Mouse (Mus musculus) kidney, embryonic 16.5 days (tissue): ENCODE measurements around the gene Teddm1b. TPM values are rescaled to one million over a fixed set of nuclear protein-coding genes. Genes with fewer than 3 reads are reported as not detected.
"Not testable (repeated sequence)": the region's sequence is repeated elsewhere in the genome, so short reads cannot be mapped to it uniquely, and the experiment has no call there.

Experiments
- ATAC-seq: fragments of 200-750 bp; cut with Nextera tagmentation; 2 replicates; pipeline ENCODE4 v1.8.0; 2017; ENCODE audit warnings: moderate TSS enrichment; ENCODE audit not compliant: low FRiP score, low TSS enrichment
- H3K27ac ChIP-seq: fragments of 300-500 bp; sonication (generic); 2 replicates; pipeline ENCODE4 v1.5.1; 2014; ENCODE audit warnings: low read length
- H3K27me3 ChIP-seq: fragments of 300-500 bp; sonication (generic); 2 replicates; pipeline ENCODE4 v1.6.1; 2014; ENCODE audit warnings: low read length, control low read depth, mixed read lengths; ENCODE audit not compliant: insufficient read depth
- H3K36me3 ChIP-seq: fragments of 300-500 bp; sonication (generic); 2 replicates; pipeline ENCODE4 v1.6.1; 2014; ENCODE audit warnings: low read length, control low read depth, mixed read lengths; ENCODE audit not compliant: insufficient read depth
- H3K4me1 ChIP-seq: fragments of 300-500 bp; sonication (generic); 2 replicates; pipeline ENCODE4 v1.6.1; 2014; ENCODE audit warnings: low read length, control low read depth, mixed read lengths; ENCODE audit not compliant: insufficient read depth
- H3K4me2 ChIP-seq: fragments of 300-500 bp; sonication (generic); replicated peaks from 2 replicates; pipeline ENCODE4 v1.6.1; 2014; ENCODE audit warnings: low read depth, low read length
- H3K4me3 ChIP-seq: fragments of 300-500 bp; sonication (generic); 2 replicates; pipeline ENCODE4 v1.5.1; 2014; ENCODE audit warnings: mild to moderate bottlenecking, low read length
- H3K9ac ChIP-seq: fragments of 300-500 bp; sonication (generic); replicated peaks from 2 replicates; pipeline ENCODE4 v1.6.1; 2014; ENCODE audit warnings: low read length
- H3K9me3 ChIP-seq: fragments of 300-500 bp; sonication (generic); 2 replicates; pipeline ENCODE4 v1.6.1; 2016; ENCODE audit warnings: low read length, control low read depth
- WGBS: fragments of 180-500 bp; shearing (Covaris S2); extraction: QIAGEN DNeasy Blood & Tissue Kit; methylation state at CpG from one replicate; pipeline ENCODE4 v1.1.7; 2014; 5-methylcytosine and 5-hydroxymethylcytosine counted together
- polyA plus RNA-seq: library from polyadenylated mRNA; unstranded; fragments of >200 nt; fragmentation: Nextera tagmentation; extraction: Ambion mirVana; gene quantifications from 2 replicates; pipeline ENCODE4 v1.2.1, GENCODE M21; 2015

Gene Teddm1b
- 0.39 and 0.40 TPM in 2 replicates for polyA plus RNA-seq

- Histone ChIP-seq H3K27me3 (no peaks in the 10 kb centered on the region), H3K36me3 (no peaks in the 10 kb centered on the region), H3K4me3 (no peak within 1 kb of the TSS), H3K9me3 (no peaks in the 10 kb centered on the region), H3K4me1 (no peaks in the 10 kb centered on the region), H3K4me2 (no peak within 1 kb of the TSS), H3K27ac (no peak within 1 kb of the TSS), H3K9ac (no peak within 1 kb of the TSS)
- WGBS = 81% methylated on average over 6 of the region's 6 CpGs
- ATAC-seq = no peak
Observed at GRCm38 (mm10) chr1:153874045-153874444, at the start of gene Teddm1b. Gene Teddm1b, plus strand, starts transcription at chr1:153874345.

- no peaks in the 10 kb centered on the region for H3K27me3 ChIP-seq
- H3K4me2 ChIP-seq = no peak overlapping the region
- no peak overlapping the region for H3K27ac ChIP-seq
- no peak overlapping the region for H3K9ac ChIP-seq
- no peak for ATAC-seq
- no peaks in the 10 kb centered on the region for H3K36me3 ChIP-seq
- no peaks in the 10 kb centered on the region for H3K9me3 ChIP-seq
- no peaks in the 10 kb centered on the region for H3K4me1 ChIP-seq
- WGBS = 82% methylated on average over 4 of the region's 4 CpGs
- H3K4me3 ChIP-seq = no peak overlapping the region
Observed at GRCm38 (mm10) chr1:153830746-153831145, 43.4 kb upstream of the Teddm1b start.

GRCm38 (mm10) chr1:153836036-153836435 lies 38.1 kb upstream of the Teddm1b start:
- ATAC-seq = no peak
- Histone ChIP-seq H3K4me2 (no peak overlapping the region), H3K9me3 (no peaks in the 10 kb centered on the region), H3K4me3 (no peak overlapping the region), H3K36me3 (no peaks in the 10 kb centered on the region), H3K4me1 (no peaks in the 10 kb centered on the region), H3K9ac (no peak overlapping the region), H3K27ac (no peak overlapping the region), H3K27me3 (no peaks in the 10 kb centered on the region)
- 80% methylated on average over 4 of the region's 4 CpGs for WGBS

GRCm38 (mm10) chr1:153842121-153842740 lies 31.9 kb upstream of the Teddm1b start:
- Histone ChIP-seq H3K9me3 (no peaks in the 10 kb centered on the region), H3K27me3 (no peaks in the 10 kb centered on the region), H3K4me1 (no peaks in the 10 kb centered on the region), H3K9ac (no peak overlapping the region), H3K27ac (no peak overlapping the region), H3K4me2 (no peak overlapping the region), H3K36me3 (no peaks in the 10 kb centered on the region), H3K4me3 (no peak overlapping the region)
- WGBS = 83% methylated on average over 11 of the region's 11 CpGs
- no peak for ATAC-seq

GRCm38 (mm10) chr1:153844042-153844441 lies 30.1 kb upstream of the Teddm1b start, which contains the start of gene Rgsl1:
Gene Rgsl1, minus strand, starts transcription at chr1:153844142.
- Histone ChIP-seq H3K4me2 (no peak within 1 kb of the TSS), H3K27me3 (no peaks in the 10 kb centered on the region), H3K9me3 (no peaks in the 10 kb centered on the region), H3K36me3 (no peaks in the 10 kb centered on the region), H3K9ac (no peak within 1 kb of the TSS), H3K4me1 (no peaks in the 10 kb centered on the region), H3K27ac (no peak within 1 kb of the TSS), H3K4me3 (no peak within 1 kb of the TSS)
- no peak for ATAC-seq
- 97% methylated on average over 8 of the region's 8 CpGs for WGBS

GRCm38 (mm10) chr1:153846420-153846819 lies 27.7 kb upstream of the Teddm1b start:
- Histone ChIP-seq H3K4me1 (no peaks in the 10 kb centered on the region), H3K27me3 (no peaks in the 10 kb centered on the region), H3K4me3 (no peak overlapping the region), H3K4me2 (no peak overlapping the region), H3K9me3 (no peaks in the 10 kb centered on the region), H3K27ac (no peak overlapping the region), H3K9ac (no peak overlapping the region), H3K36me3 (no peaks in the 10 kb centered on the region)
- 89% methylated on average over 7 of the region's 7 CpGs for WGBS
- ATAC-seq = no peak

- ATAC-seq = no peak
- H3K9ac ChIP-seq = no peak overlapping the region
- H3K4me2 ChIP-seq = no peak overlapping the region
- 30% methylated on average over 6 of the region's 6 CpGs for WGBS
- no peaks in the 10 kb centered on the region for H3K9me3 ChIP-seq
- H3K27ac ChIP-seq = no peak overlapping the region
- no peaks in the 10 kb centered on the region for H3K36me3 ChIP-seq
- no peak overlapping the region for H3K4me3 ChIP-seq
- H3K27me3 ChIP-seq = no peaks in the 10 kb centered on the region
- H3K4me1 ChIP-seq = no peaks in the 10 kb centered on the region
Observed at GRCm38 (mm10) chr1:153846867-153847266, 27.3 kb upstream of the Teddm1b start.

- H3K4me3 ChIP-seq, H3K36me3 ChIP-seq, H3K9me3 ChIP-seq, H3K9ac ChIP-seq, ATAC-seq, H3K27me3 ChIP-seq, H3K4me1 ChIP-seq, H3K4me2 ChIP-seq, H3K27ac ChIP-seq: not testable (repeated sequence)
- WGBS = 64% methylated on average over 7 of the region's 7 CpGs
Observed at GRCm38 (mm10) chr1:153852696-153853095, 21.4 kb upstream of the Teddm1b start.

- 78% methylated on average over 8 of the region's 8 CpGs for WGBS
- Histone ChIP-seq H3K9me3 (no peaks in the 10 kb centered on the region), H3K4me2 (no peak overlapping the region), H3K4me1 (no peaks in the 10 kb centered on the region), H3K36me3 (no peaks in the 10 kb centered on the region), H3K9ac (no peak overlapping the region), H3K27ac (no peak overlapping the region), H3K27me3 (no peaks in the 10 kb centered on the region), H3K4me3 (no peak overlapping the region)
- no peak for ATAC-seq
Observed at GRCm38 (mm10) chr1:153855946-153856345, 18.2 kb upstream of the Teddm1b start.

- not testable (repeated sequence) for H3K36me3 ChIP-seq, H3K4me2 ChIP-seq, H3K27ac ChIP-seq, H3K9ac ChIP-seq, H3K4me1 ChIP-seq, H3K9me3 ChIP-seq, H3K4me3 ChIP-seq, H3K27me3 ChIP-seq, ATAC-seq
- 96% methylated on average over 17 of the region's 17 CpGs for WGBS
Observed at GRCm38 (mm10) chr1:153880391-153880790, 6.2 kb downstream of the Teddm1b start.
